11 mouse cellular contexts compared by ENCODE assay signal in genomic region chr6:134152539-134152938, GRCm38 (mm10).
DNase-seq lines count a peak whose midpoint lies in the region; ATAC-seq and TF ChIP-seq lines count a peak whose summit lies in the region.
"Had no signal": no experiment of that assay in that cellular context is flagged by ENCODE, and none has a peak within 500 bp of the region (broad histone marks: within the 10 kb centered on the region; RNA-seq: fewer than 3 reads in every experiment).

No protein-coding gene starts in this region.

- no peak for DNase-seq in hindbrain, postnatal 0 days (ENCODE audit: low spot score)
- DNase-seq in hindbrain, embryonic 10.5 days (ENCODE audit: low spot score): no peak
- no peak for DNase-seq in lung, adult 18-20 months
- no peak for DNase-seq in embryonic facial prominence, embryonic 14.5 days (ENCODE audit: low spot score)
- DNase-seq in liver, postnatal 0 days: no peak
- no peak for DNase-seq in cerebellum, adult 11 months
- DNase-seq: cerebellum, adult 11-12 months; retina, postnatal 1 day; thymus, postnatal 25 days had no signal

- WGBS in hindbrain, postnatal 0 days: 74% methylated on average over 6 of the region's 6 CpGs
- 89% methylated on average over 6 of the region's 6 CpGs for WGBS in hindbrain, embryonic 10.5 days
- 41% methylated on average over 6 of the region's 6 CpGs for WGBS in lung, embryonic 16.5 days
- WGBS in embryonic facial prominence, embryonic 14.5 days: 75% methylated on average over 6 of the region's 6 CpGs
- 60% methylated on average over 6 of the region's 6 CpGs for WGBS in liver, postnatal 0 days (ENCODE audit: insufficient replicate concordance)

- no peak overlapping the region for H3K9ac ChIP-seq in hindbrain, postnatal 0 days (replicated peaks; ENCODE audit: low read length)
- H3K9ac ChIP-seq in lung, embryonic 16.5 days (ENCODE audit: low read length): peak overlapping the region; percentile 8; the same call in 1 of the 2 replicates
- no peak overlapping the region for H3K9ac ChIP-seq in embryonic facial prominence, embryonic 14.5 days (ENCODE audit: low read depth, low read length)
- no peak overlapping the region for H3K9ac ChIP-seq in liver, postnatal 0 days (replicated peaks)
- H3K9ac ChIP-seq: limb, embryonic 12.5 days had no signal

- H3K4me3 ChIP-seq in hindbrain, postnatal 0 days (ENCODE audit: low read length): no peak overlapping the region
- no peak overlapping the region for H3K4me3 ChIP-seq in hindbrain, embryonic 10.5 days
- no peak overlapping the region for H3K4me3 ChIP-seq in lung, embryonic 16.5 days (ENCODE audit: low read length)
- no peak overlapping the region for H3K4me3 ChIP-seq in embryonic facial prominence, embryonic 14.5 days (ENCODE audit: low read depth, low read length)
- H3K4me3 ChIP-seq in liver, postnatal 0 days (ENCODE audit: low read depth, low read length): no peak overlapping the region
- H3K4me3 ChIP-seq: limb, embryonic 12.5 days had no signal

- no peak for TF ChIP-seq CTCF in hindbrain, postnatal 0 days (IDR thresholded peaks at IDR 0.05; ENCODE audit: low read depth)
- no peak for TF ChIP-seq CTCF in liver, postnatal 0 days (IDR thresholded peaks at IDR 0.05; ENCODE audit: low read depth)

- H3K9me3 ChIP-seq in hindbrain, postnatal 0 days (ENCODE audit: low read length): no peaks in the 10 kb centered on the region
- no peaks in the 10 kb centered on the region for H3K9me3 ChIP-seq in hindbrain, embryonic 10.5 days
- no peaks in the 10 kb centered on the region for H3K9me3 ChIP-seq in lung, embryonic 16.5 days (ENCODE audit: control insufficient read depth, low read length)
- H3K9me3 ChIP-seq in embryonic facial prominence, embryonic 14.5 days (ENCODE audit: control insufficient read depth, low read length): no peaks in the 10 kb centered on the region
- H3K9me3 ChIP-seq in liver, postnatal 0 days (ENCODE audit: low read length): no peaks in the 10 kb centered on the region
- H3K9me3 ChIP-seq: limb, embryonic 12.5 days had no signal

- H3K4me1 ChIP-seq in hindbrain, postnatal 0 days (ENCODE audit: insufficient read depth, low read length): peaks cover 23% of the 10 kb centered on the region; the same call in 1 of the 2 replicates
- H3K4me1 ChIP-seq in hindbrain, embryonic 10.5 days (replicated peaks): peaks cover 62% of the 10 kb centered on the region
- peaks cover 59% of the 10 kb centered on the region for H3K4me1 ChIP-seq in lung, embryonic 16.5 days (replicated peaks; ENCODE audit: control insufficient read depth, insufficient read depth, low read length)
- H3K4me1 ChIP-seq in embryonic facial prominence, embryonic 14.5 days (ENCODE audit: control insufficient read depth, insufficient read depth, low read length): peaks cover 49% of the 10 kb centered on the region
- peaks cover 24% of the 10 kb centered on the region for H3K4me1 ChIP-seq in liver, postnatal 0 days (ENCODE audit: insufficient read depth)

- 0 out of 2 replicates have a peak overlapping the region, but pooled peaks have one; percentile 0 for H3K27ac ChIP-seq in hindbrain, postnatal 0 days
- no peak overlapping the region for H3K27ac ChIP-seq in hindbrain, embryonic 10.5 days
- peak overlapping the region; percentile 90 for H3K27ac ChIP-seq in lung, embryonic 16.5 days (ENCODE audit: low read length)
- peak overlapping the region; percentile 54 for H3K27ac ChIP-seq in embryonic facial prominence, embryonic 14.5 days (replicated peaks; ENCODE audit: low read depth, low read length)
- H3K27ac ChIP-seq in liver, postnatal 0 days (ENCODE audit: low read depth): peak overlapping the region; percentile 0; the same call in 1 of the 2 replicates

- no peak for ATAC-seq in hindbrain, postnatal 0 days
- ATAC-seq in lung, embryonic 16.5 days (ENCODE audit: low read depth): 0 out of 2 replicates have a peak, but pooled peaks have one; percentile 9
- ATAC-seq in embryonic facial prominence, embryonic 14.5 days (ENCODE audit: low read depth): no peak
- no peak for ATAC-seq in liver, postnatal 0 days

- H3K36me3 ChIP-seq in hindbrain, postnatal 0 days (ENCODE audit: insufficient read depth, low read length): no peaks in the 10 kb centered on the region
- H3K36me3 ChIP-seq in hindbrain, embryonic 10.5 days: no peaks in the 10 kb centered on the region
- H3K36me3 ChIP-seq in lung, embryonic 16.5 days (ENCODE audit: control insufficient read depth, insufficient read depth, low read length): no peaks in the 10 kb centered on the region
- no peaks in the 10 kb centered on the region for H3K36me3 ChIP-seq in embryonic facial prominence, embryonic 14.5 days (ENCODE audit: control insufficient read depth, insufficient read depth, low read length)
- H3K36me3 ChIP-seq in liver, postnatal 0 days (replicated peaks; ENCODE audit: insufficient read depth, low read length): peaks cover 4% of the 10 kb centered on the region; the same call in 1 of the 2 replicates
- H3K36me3 ChIP-seq: limb, embryonic 12.5 days had no signal

- no peak overlapping the region for H3K4me2 ChIP-seq in hindbrain, postnatal 0 days (ENCODE audit: low read depth, low read length)
- H3K4me2 ChIP-seq in lung, embryonic 16.5 days (ENCODE audit: low read depth, low read length): no peak overlapping the region
- no peak overlapping the region for H3K4me2 ChIP-seq in embryonic facial prominence, embryonic 14.5 days (ENCODE audit: low read depth, low read length)
- no peak overlapping the region for H3K4me2 ChIP-seq in liver, postnatal 0 days (ENCODE audit: low read depth, low read length)
- H3K4me2 ChIP-seq: limb, embryonic 12.5 days had no signal

- TF ChIP-seq EP300 in liver, postnatal 0 days (IDR thresholded peaks at IDR 0.05; ENCODE audit: low read depth): no peak

- no peaks in the 10 kb centered on the region for H3K27me3 ChIP-seq in hindbrain, postnatal 0 days (ENCODE audit: insufficient read depth, low read length)
- H3K27me3 ChIP-seq in hindbrain, embryonic 10.5 days (ENCODE audit: insufficient read depth, poor library complexity, severe bottlenecking): no peaks in the 10 kb centered on the region
- no peaks in the 10 kb centered on the region for H3K27me3 ChIP-seq in lung, embryonic 16.5 days (ENCODE audit: control insufficient read depth, insufficient read depth, low read depth, low read length)
- no peaks in the 10 kb centered on the region for H3K27me3 ChIP-seq in embryonic facial prominence, embryonic 14.5 days (replicated peaks; ENCODE audit: control insufficient read depth, insufficient read depth, low read length)
- no peaks in the 10 kb centered on the region for H3K27me3 ChIP-seq in liver, postnatal 0 days (ENCODE audit: insufficient read depth, low read length)
- H3K27me3 ChIP-seq: limb, embryonic 12.5 days had no signal
